Mouse (Mus musculus) limb, embryonic 12.5 days (tissue): Measurements from ENCODE around the gene Phf21a. TPM values are rescaled to one million over a fixed set of nuclear protein-coding genes. Genes with fewer than 3 reads are reported as not detected.

Experiments used
- ATAC-seq: fragments of 200-750 bp; cut with Nextera tagmentation; 2 replicates; pipeline ENCODE4 v1.8.0; 2017; ENCODE audit warnings: low read depth, moderate TSS enrichment; ENCODE audit not compliant: insufficient number of reproducible peaks, insufficient read depth, low FRiP score, low TSS enrichment
- H3K27ac ChIP-seq: fragments of 300-500 bp; sonication (generic); 2 replicates; pipeline ENCODE4 v1.5.1; 2016; ENCODE audit warnings: mild to moderate bottlenecking, moderate library complexity
- H3K27me3 ChIP-seq: fragments of 300-500 bp; sonication (generic); 2 replicates; pipeline ENCODE4 v1.6.1; 2016; ENCODE audit warnings: mild to moderate bottlenecking, moderate library complexity
- H3K36me3 ChIP-seq: fragments of 300-500 bp; sonication (generic); 2 replicates; pipeline ENCODE4 v1.6.1; 2016; ENCODE audit warnings: mild to moderate bottlenecking, moderate library complexity
- H3K4me1 ChIP-seq: fragments of 300-500 bp; sonication (generic); replicated peaks from 2 replicates; pipeline ENCODE4 v1.6.1; 2016
- H3K4me2 ChIP-seq: fragments of 300-500 bp; sonication (generic); 2 replicates; pipeline ENCODE4 v1.6.1; 2016; ENCODE audit warnings: mild to moderate bottlenecking, moderate library complexity
- H3K4me3 ChIP-seq: fragments of 300-500 bp; sonication (generic); replicated peaks from 2 replicates; pipeline ENCODE4 v1.5.1; 2016; ENCODE audit warnings: mild to moderate bottlenecking
- H3K9ac ChIP-seq: fragments of 300-500 bp; sonication (generic); replicated peaks from 2 replicates; pipeline ENCODE4 v1.6.1; 2016; ENCODE audit warnings: mild to moderate bottlenecking, moderate library complexity
- H3K9me3 ChIP-seq: fragments of 300-500 bp; sonication (generic); 2 replicates; pipeline ENCODE4 v1.6.1; 2016; ENCODE audit warnings: mild to moderate bottlenecking, moderate library complexity
- WGBS: fragments of 180-500 bp; shearing (Covaris S2); methylation state at CpG from one replicate; pipeline ENCODE4 v1.1.7; 2016; 5-methylcytosine and 5-hydroxymethylcytosine counted together
- microRNA counts: library from miRNA; unstranded; fragments of <30 nt; microRNA quantifications from one replicate; lab custom pipeline; 2017
- microRNA-seq: library from miRNA; unstranded; fragments of <30 nt; microRNA quantifications from one replicate; pipeline ENCODE4, GENCODE M21; 2017
- polyA plus RNA-seq: library from polyadenylated mRNA; unstranded; fragments of >200 nt; fragmentation: Nextera tagmentation; extraction: Ambion mirVana; gene quantifications from 2 replicates; pipeline ENCODE4 v1.2.1, GENCODE M21; 2016

Phf21a gene
- polyA plus RNA-seq, 1 experiment from 2014 or later: 34.2 TPM

GRCm38 (mm10) chr2:92408309-92409045, 315.6 kb downstream of the Phf21a start:
- Histone ChIP-seq H3K36me3 (peaks cover 98% of the 10 kb centered on the region), H3K27ac (no peak overlapping the region), H3K9ac (no peak overlapping the region), H3K4me1 (no peaks in the 10 kb centered on the region), H3K4me3 (no peak overlapping the region), H3K9me3 (no peaks in the 10 kb centered on the region), H3K4me2 (no peak overlapping the region), H3K27me3 (no peaks in the 10 kb centered on the region)
- WGBS: 93% methylated on average over 18 of the region's 18 CpGs
- ATAC-seq: no peak

- WGBS: 91% methylated on average over 10 of the region's 10 CpGs
- Histone ChIP-seq H3K9me3 (no peaks in the 10 kb centered on the region), H3K4me1 (no peaks in the 10 kb centered on the region), H3K27me3 (no peaks in the 10 kb centered on the region), H3K9ac (no peak overlapping the region), H3K36me3 (peaks cover 98% of the 10 kb centered on the region), H3K4me2 (no peak overlapping the region), H3K27ac (no peak overlapping the region), H3K4me3 (no peak overlapping the region)
- no peak for ATAC-seq
These were observed 318.8 kb downstream of the Phf21a start for GRCm38 (mm10) chr2:92411705-92412104.

MicroRNAs encoded within 50 kb of the gene (microRNA counts, 519-probe panel; counts per million panel counts)
- microRNA mmu-miR-1955 (lab: Ali Mortazavi, UCI): 3,834 counts per million, percentile 26 among the panel's probes with 10 or more counts

Small RNA genes lying within 50 kb of the gene (microRNA-seq; reads per million reads assigned to microRNA genes)
- gene Mir1955 (42.5 reads per million, percentile 41 among the genes with 10 or more reads in this experiment), gene Mir7000 (not detected)

Other genes with a start within 250 kb of the Phf21a start
- gene Chrm4, start 165.9 kb upstream of the Phf21a start, polyA plus RNA-seq: 0.33 and 0.65 TPM in 2 replicates
- 2,281 and 2,291 TPM in 2 replicates for gene Mdk, start 160.8 kb upstream of the Phf21a start, polyA plus RNA-seq
- gene Gm9821, start 147.4 kb upstream of the Phf21a start, polyA plus RNA-seq: 0.28 and 0.59 TPM in 2 replicates
- 33.7 and 39.9 TPM in 2 replicates for gene Dgkz, start 117.3 kb upstream of the Phf21a start, polyA plus RNA-seq
- gene Creb3l1, start 68.6 kb upstream of the Phf21a start, polyA plus RNA-seq: 1.3 and 2.6 TPM in 2 replicates